Mouse (Mus musculus): ENCODE measurements at regions not wholly inside any gene's neighbourhood (a gene's known extent, or its start where the extent isn't known, plus 50 kb on each side); places are given as distances from the start of the nearest gene placed in this dataset.

DNA sequence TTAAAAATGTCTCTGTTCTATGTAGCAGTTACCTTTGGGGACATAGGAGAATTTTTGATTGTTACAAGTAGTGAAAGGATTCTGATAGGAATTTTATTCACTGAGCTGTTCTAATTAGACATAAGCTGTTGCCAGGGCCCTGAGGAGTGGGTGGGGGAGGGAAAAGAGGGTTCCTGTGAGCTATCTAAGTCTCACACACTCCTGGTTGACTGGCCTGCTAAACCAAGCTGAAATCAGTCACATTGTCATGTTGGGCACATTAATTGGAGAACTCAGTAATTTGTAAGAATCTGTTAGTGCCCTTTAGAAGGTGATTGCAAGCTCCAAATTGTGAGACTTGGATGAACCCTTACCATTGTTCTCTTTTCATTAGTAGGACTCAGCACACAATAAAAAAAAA lies 367.8 kb upstream of the Meis2 start:
- TF ChIP-seq POLR2A (IDR thresholded peaks at IDR 0.05; ENCODE audit: insufficient read depth, low read depth, low read length) = no peak
- no peak for TF ChIP-seq CTCF (IDR thresholded peaks at IDR 0.05; ENCODE audit: insufficient read depth, low read depth, low read length)
